Mouse (Mus musculus) lung, postnatal 0 days (tissue): Measurements from ENCODE around the gene Slc25a23. TPM values are rescaled to one million over a fixed set of nuclear protein-coding genes. Genes with fewer than 3 reads are reported as not detected.

Experiments
- ATAC-seq: fragments of 200-750 bp; cut with Nextera tagmentation; 2 replicates; pipeline ENCODE4 v1.8.0; 2017; ENCODE audit warnings: moderate library complexity
- DNase-seq: peaks from one replicate; pipeline ENCODE4 v3.0.0-alpha.2; 2016; ENCODE audit warnings: low spot score
- H3K27ac ChIP-seq: fragments of 300-500 bp; sonication (generic); 2 replicates; pipeline ENCODE4 v1.5.1; 2014; ENCODE audit warnings: antibody characterized with exemption, mild to moderate bottlenecking, low read length, mixed read lengths
- H3K27me3 ChIP-seq: fragments of 300-500 bp; sonication (generic); replicated peaks from 2 replicates; pipeline ENCODE4 v1.6.1; 2014; ENCODE audit warnings: low read length, mixed read lengths; ENCODE audit not compliant: insufficient read depth
- H3K36me3 ChIP-seq: fragments of 300-500 bp; sonication (generic); 2 replicates; pipeline ENCODE4 v1.6.1; 2014; ENCODE audit warnings: low read length, mixed read lengths; ENCODE audit not compliant: insufficient read depth
- H3K4me1 ChIP-seq: fragments of 300-500 bp; sonication (generic); 2 replicates; pipeline ENCODE4 v1.6.1; 2014; ENCODE audit warnings: antibody characterized with exemption, low read depth, low read length, mixed read lengths; ENCODE audit not compliant: insufficient read depth
- H3K4me2 ChIP-seq: fragments of 300-500 bp; sonication (generic); replicated peaks from 2 replicates; pipeline ENCODE4 v1.6.1; 2014; ENCODE audit warnings: low read depth, mild to moderate bottlenecking, low read length, moderate library complexity, mixed read lengths
- H3K4me3 ChIP-seq: fragments of 300-500 bp; sonication (generic); 2 replicates; pipeline ENCODE4 v1.5.1; 2014; ENCODE audit warnings: low read depth, low read length
- H3K9ac ChIP-seq: fragments of 300-500 bp; sonication (generic); replicated peaks from 2 replicates; pipeline ENCODE4 v1.6.1; 2014; ENCODE audit warnings: low read depth, mild to moderate bottlenecking
- H3K9me3 ChIP-seq: fragments of 300-500 bp; sonication (generic); 2 replicates; pipeline ENCODE4 v1.6.1; 2016; ENCODE audit warnings: low read length, mixed read lengths
- CTCF ChIP-seq: IDR thresholded peaks from 2 replicates; pipeline ENCODE4 v1.5.1; 2016; ENCODE audit warnings: antibody characterized with exemption, mild to moderate bottlenecking
- EP300 ChIP-seq: IDR thresholded peaks from 2 replicates; pipeline ENCODE4 v1.6.1; 2016; ENCODE audit warnings: antibody characterized with exemption, mild to moderate bottlenecking, control low read depth
- WGBS: fragments of 180-500 bp; shearing (Covaris S2); extraction: QIAGEN DNeasy Blood & Tissue Kit; methylation state at CpG from one replicate; pipeline ENCODE4 v1.1.7; 2014; 5-methylcytosine and 5-hydroxymethylcytosine counted together
- polyA plus RNA-seq: library from polyadenylated mRNA; unstranded; fragments of >200 nt; fragmentation: Nextera tagmentation; extraction: Ambion mirVana; gene quantifications from 2 replicates; pipeline ENCODE4 v1.2.1, GENCODE M21; 2015

Slc25a23 gene
- polyA plus RNA-seq: 5.8 and 5.9 TPM in 2 replicates

DNA sequence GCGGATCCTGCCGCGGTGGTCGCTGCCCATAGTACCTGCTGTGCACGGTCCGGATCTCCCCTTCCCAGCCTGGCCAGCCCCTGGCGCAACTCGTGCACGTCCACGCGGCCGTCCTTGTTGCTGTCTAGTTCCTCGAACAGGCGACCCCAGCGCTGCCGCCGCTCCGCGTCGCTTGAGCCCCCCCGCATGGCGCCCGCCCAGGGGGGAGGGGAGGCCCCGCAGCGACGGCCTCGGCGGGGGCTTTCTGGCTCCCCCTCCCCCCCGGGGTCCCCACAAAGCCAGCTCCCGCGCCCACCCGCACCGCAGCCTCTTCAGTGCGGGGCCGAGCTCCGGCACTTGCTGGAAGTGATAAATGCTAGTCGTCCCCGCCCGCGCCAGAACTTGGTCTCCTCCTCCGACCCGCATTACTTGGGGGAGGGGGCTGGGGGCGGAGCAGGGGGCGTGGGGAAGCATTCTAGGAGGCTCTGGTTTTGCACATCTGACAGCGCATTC lies at the start of gene Slc25a23:
Gene Slc25a23 (minus strand): TSS at position 378 of the 492 bp plus-strand sequence.
- H3K36me3 ChIP-seq: no peaks in the 10 kb centered on the region
- no peaks in the 10 kb centered on the region for H3K4me1 ChIP-seq
- peak within 1 kb of the TSS; percentile 55 for H3K9ac ChIP-seq
- WGBS: 3% methylated on average over 30 of the region's 45 CpGs
- peak within 1 kb of the TSS; percentile 77 for H3K4me3 ChIP-seq
- peak within 1 kb of the TSS; percentile 95 for H3K27ac ChIP-seq
- no peaks in the 10 kb centered on the region for H3K9me3 ChIP-seq
- H3K4me2 ChIP-seq: peak within 1 kb of the TSS; percentile 98
- DNase-seq: peak; percentile 74
- ATAC-seq: peak; percentile 45
- peaks cover 13% of the 10 kb centered on the region; the same call in 1 of the 2 replicates for H3K27me3 ChIP-seq
- TF ChIP-seq EP300: no peak
- no peak for TF ChIP-seq CTCF

- ATAC-seq: no peak; the same call in 1 of the 2 replicates
- Histone ChIP-seq H3K36me3 (no peaks in the 10 kb centered on the region), H3K9ac (no peak overlapping the region), H3K4me2 (no peak overlapping the region), H3K27ac (no peak overlapping the region), H3K9me3 (no peaks in the 10 kb centered on the region), H3K4me3 (no peak overlapping the region), H3K27me3 (no peaks in the 10 kb centered on the region), H3K4me1 (no peaks in the 10 kb centered on the region)
- 30% methylated on average over 5 of the region's 5 CpGs for WGBS
- DNase-seq: peak; percentile 29
- TF ChIP-seq CTCF: no peak
Measured at GRCm38 (mm10) chr17:57108666-57109171, 49.1 kb upstream of the Slc25a23 start.

DNA sequence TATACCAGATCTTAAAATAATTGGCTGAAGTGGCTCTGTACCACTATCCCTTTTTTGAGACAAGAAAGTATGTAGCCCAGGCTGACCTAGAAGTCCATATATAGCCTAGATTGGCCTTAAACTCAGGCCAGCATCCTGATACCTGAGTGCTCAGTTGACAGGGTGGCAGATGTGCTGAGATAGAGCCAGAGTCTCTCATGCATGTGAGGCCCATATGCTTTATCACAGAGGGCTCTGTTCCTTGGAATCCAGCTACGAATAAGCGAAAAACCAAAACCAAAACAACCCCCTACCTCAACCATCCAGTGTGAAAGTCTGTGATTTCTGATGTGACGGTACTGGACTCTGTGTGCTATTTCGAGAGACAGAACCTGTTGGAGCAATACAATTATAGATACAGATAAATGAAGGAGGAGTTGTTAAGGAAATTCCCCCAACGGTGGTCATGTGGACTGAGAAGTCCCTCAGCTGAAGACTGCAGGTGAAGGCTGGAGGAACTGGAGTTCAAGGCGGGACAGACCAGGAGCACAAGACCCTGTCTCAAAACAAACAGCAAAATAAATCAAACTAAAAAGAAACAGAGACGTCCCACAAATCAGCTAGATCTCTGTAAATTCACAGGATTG lies 48.5 kb upstream of the Slc25a23 start:
- H3K9me3 ChIP-seq: no peaks in the 10 kb centered on the region
- no peak overlapping the region for H3K4me2 ChIP-seq
- TF ChIP-seq EP300 (no peak), CTCF (no peak)
- no peak overlapping the region for H3K27ac ChIP-seq
- H3K36me3 ChIP-seq: no peaks in the 10 kb centered on the region
- no peak overlapping the region for H3K4me3 ChIP-seq
- ATAC-seq: no peak
- no peak overlapping the region for H3K9ac ChIP-seq
- WGBS: 78% methylated on average over 7 of the region's 7 CpGs
- DNase-seq: no peak
- H3K4me1 ChIP-seq: no peaks in the 10 kb centered on the region
- no peaks in the 10 kb centered on the region for H3K27me3 ChIP-seq

- 88% methylated on average over 5 of the region's 5 CpGs for WGBS
- no peak for TF ChIP-seq EP300
- TF ChIP-seq CTCF: no peak
- DNase-seq: no peak
- Histone ChIP-seq H3K36me3 (no peaks in the 10 kb centered on the region), H3K27ac (no peak overlapping the region), H3K4me1 (no peaks in the 10 kb centered on the region), H3K9me3 (no peaks in the 10 kb centered on the region), H3K27me3 (no peaks in the 10 kb centered on the region), H3K4me2 (no peak overlapping the region), H3K4me3 (no peak overlapping the region), H3K9ac (no peak overlapping the region)
- ATAC-seq: no peak
Measured at GRCm38 (mm10) chr17:57107064-57107463, 47.4 kb upstream of the Slc25a23 start.

DNA sequence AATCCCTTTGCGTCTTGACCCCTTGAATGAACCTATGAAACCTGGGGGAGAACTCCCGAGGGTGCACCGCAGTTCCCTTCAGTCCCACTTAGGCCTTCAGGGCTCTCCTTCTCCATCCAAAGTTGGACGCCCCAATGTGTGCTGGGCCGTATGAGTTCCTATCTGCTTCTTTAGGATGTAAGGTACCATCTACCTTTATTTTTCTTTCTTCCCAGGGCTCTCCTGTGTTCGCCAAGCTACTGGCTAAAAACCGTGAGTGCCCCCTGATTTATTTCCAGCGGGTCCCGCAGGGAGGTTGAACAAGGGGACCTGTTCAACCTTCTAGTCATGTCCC lies 46.3 kb upstream of the Slc25a23 start:
- 14% methylated on average over 9 of the region's 9 CpGs for WGBS
- no peak overlapping the region for H3K27ac ChIP-seq
- ATAC-seq (no peak), DNase-seq (no peak)
- TF ChIP-seq CTCF: no peak
- TF ChIP-seq EP300: no peak
- H3K9me3 ChIP-seq: no peaks in the 10 kb centered on the region
- H3K27me3 ChIP-seq: no peaks in the 10 kb centered on the region
- peak overlapping the region; percentile 51; the same call in 1 of the 2 replicates for H3K4me3 ChIP-seq
- H3K4me1 ChIP-seq: no peaks in the 10 kb centered on the region
- H3K4me2 ChIP-seq: peak overlapping the region; percentile 87
- no peaks in the 10 kb centered on the region for H3K36me3 ChIP-seq
- H3K9ac ChIP-seq: no peak overlapping the region

DNA sequence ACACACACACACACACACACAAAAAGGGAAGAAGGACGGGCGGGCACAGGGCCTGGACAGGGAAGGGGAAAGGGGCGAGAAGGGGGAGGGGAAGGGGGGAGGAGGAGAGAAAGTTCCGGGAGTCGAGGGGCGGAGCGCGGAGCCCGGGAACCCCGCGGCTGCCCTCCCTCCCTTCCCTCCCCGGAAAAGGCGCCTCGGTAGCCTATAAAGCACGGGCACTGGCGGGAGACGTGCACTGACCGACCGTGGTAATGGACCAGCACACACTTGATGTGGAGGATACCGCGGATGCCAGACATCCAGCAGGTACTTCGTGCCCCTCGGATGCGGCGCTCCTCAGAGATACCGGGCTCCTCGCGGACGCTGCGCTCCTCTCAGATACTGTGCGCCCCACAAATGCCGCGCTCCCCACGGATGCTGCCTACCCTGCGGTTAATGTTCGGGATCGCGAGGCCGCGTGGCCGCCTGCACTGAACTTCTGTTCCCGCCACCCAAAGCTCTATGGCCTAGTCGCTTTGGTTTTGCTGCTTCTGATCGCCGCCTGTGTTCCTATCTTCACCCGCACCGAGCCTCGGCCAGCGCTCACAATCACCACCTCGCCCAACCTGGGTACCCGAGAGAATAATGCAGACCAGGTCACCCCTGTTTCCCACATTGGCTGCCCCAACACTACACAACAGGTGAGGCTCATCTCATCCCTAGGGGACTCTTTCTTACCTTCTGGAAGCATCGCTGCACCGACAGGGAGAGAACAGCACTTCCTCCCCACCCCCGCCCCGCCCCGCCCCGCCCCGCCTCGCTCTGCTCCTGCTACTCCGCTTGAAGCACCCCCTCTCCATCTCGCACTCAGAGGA lies 45.7 kb upstream of the Slc25a23 start, which contains the start of gene Tnfsf9:
Gene Tnfsf9 (plus strand): TSS at position 145 of the 854 bp plus-strand sequence.
- H3K4me3 ChIP-seq: peak within 1 kb of the TSS; percentile 51
- no peaks in the 10 kb centered on the region for H3K9me3 ChIP-seq
- H3K4me1 ChIP-seq: no peaks in the 10 kb centered on the region
- H3K36me3 ChIP-seq: no peaks in the 10 kb centered on the region
- no peaks in the 10 kb centered on the region for H3K27me3 ChIP-seq
- DNase-seq: peak; percentile 58
- 0% methylated on average over 43 of the region's 61 CpGs for WGBS
- TF ChIP-seq CTCF: no peak
- TF ChIP-seq EP300: no peak
- ATAC-seq: peak; percentile 77
- H3K27ac ChIP-seq: no peak within 1 kb of the TSS
- H3K9ac ChIP-seq: peak within 1 kb of the TSS; percentile 41
- H3K4me2 ChIP-seq: peak within 1 kb of the TSS; percentile 87
